Mouse (Mus musculus): ENCODE results near the gene Gm26661.

- TF ChIP-seq ZNF384 (IDR thresholded peaks at IDR 0.05; ENCODE audit: low read depth, low read length), result no peak
- TF ChIP-seq HCFC1 (IDR thresholded peaks at IDR 0.05; ENCODE audit: borderline replicate concordance, insufficient read depth, low read length), result no peak
- TF ChIP-seq MAFK (IDR thresholded peaks at IDR 0.05; ENCODE audit: insufficient read depth, low read depth, low read length), result no peak
Observed at GRCm38 (mm10) chr14:7789266-7790030, 1.9 kb upstream of the Gm26661 start.
